Mouse (Mus musculus): Measurements from ENCODE around the gene Fkbp9. TPM values are rescaled to one million over a fixed set of nuclear protein-coding genes. Genes with fewer than 3 reads are reported as not detected.

Fkbp9 gene
- polyA plus RNA-seq, 1 experiment from 2014 or later = 104 TPM

GRCm38 (mm10) chr6:56808656-56809055, 23.2 kb upstream of the Fkbp9 start:
- ATAC-seq (replicated peaks; ENCODE audit: low FRiP score, low read depth) (peak; percentile 84), DNase-seq (ENCODE audit: low spot score) (peak; percentile 89)
- Histone ChIP-seq H3K27me3 (ENCODE audit: insufficient read depth, low read length) (no peaks in the 10 kb centered on the region), H3K9me3 (replicated peaks; ENCODE audit: low read length) (no peaks in the 10 kb centered on the region), H3K27ac (no peak overlapping the region), H3K36me3 (ENCODE audit: insufficient read depth, low read length) (no peaks in the 10 kb centered on the region), H3K9ac (ENCODE audit: low read depth, low read length) (no peak overlapping the region), H3K4me2 (ENCODE audit: low read length) (no peak overlapping the region), H3K4me3 (replicated peaks; ENCODE audit: low read depth, low read length) (no peak overlapping the region), H3K4me1 (replicated peaks; ENCODE audit: insufficient read depth, low read length) (no peaks in the 10 kb centered on the region)
- WGBS = 12% methylated on average over 3 of the region's 3 CpGs
- TF ChIP-seq CTCF (IDR thresholded peaks at IDR 0.05; ENCODE audit: low read depth) = peak; percentile 94

- no peak for DNase-seq (ENCODE audit: low spot score)
- 59% methylated on average over 2 of the region's 2 CpGs for WGBS
- H3K9ac ChIP-seq (ENCODE audit: low read depth, low read length) = no peak overlapping the region
- H3K4me2 ChIP-seq (ENCODE audit: low read length) = no peak overlapping the region
- no peak for TF ChIP-seq CTCF (IDR thresholded peaks at IDR 0.05; ENCODE audit: low read depth)
- no peaks in the 10 kb centered on the region for H3K4me1 ChIP-seq (replicated peaks; ENCODE audit: insufficient read depth, low read length)
- H3K27me3 ChIP-seq (ENCODE audit: insufficient read depth, low read length) = no peaks in the 10 kb centered on the region
- no peak for ATAC-seq (replicated peaks; ENCODE audit: low FRiP score, low read depth)
- H3K4me3 ChIP-seq (replicated peaks; ENCODE audit: low read depth, low read length) = no peak overlapping the region
- no peak overlapping the region for H3K27ac ChIP-seq
- no peaks in the 10 kb centered on the region for H3K36me3 ChIP-seq (ENCODE audit: insufficient read depth, low read length)
- H3K9me3 ChIP-seq (replicated peaks; ENCODE audit: low read length) = no peaks in the 10 kb centered on the region
Measured at GRCm38 (mm10) chr6:56813332-56813731, 18.5 kb upstream of the Fkbp9 start.

- no peak for TF ChIP-seq CTCF (IDR thresholded peaks at IDR 0.05; ENCODE audit: low read depth)
- H3K9me3 ChIP-seq (replicated peaks; ENCODE audit: low read length) = no peaks in the 10 kb centered on the region
- H3K27ac ChIP-seq = no peak overlapping the region
- H3K9ac ChIP-seq (ENCODE audit: low read depth, low read length) = no peak overlapping the region
- no peak overlapping the region for H3K4me2 ChIP-seq (ENCODE audit: low read length)
- WGBS = 85% methylated on average over 5 of the region's 5 CpGs
- no peaks in the 10 kb centered on the region for H3K36me3 ChIP-seq (ENCODE audit: insufficient read depth, low read length)
- H3K27me3 ChIP-seq (ENCODE audit: insufficient read depth, low read length) = no peaks in the 10 kb centered on the region
- no peaks in the 10 kb centered on the region for H3K4me1 ChIP-seq (replicated peaks; ENCODE audit: insufficient read depth, low read length)
- DNase-seq (ENCODE audit: low spot score) (no peak), ATAC-seq (replicated peaks; ENCODE audit: low FRiP score, low read depth) (no peak)
- no peak overlapping the region for H3K4me3 ChIP-seq (replicated peaks; ENCODE audit: low read depth, low read length)
Measured at GRCm38 (mm10) chr6:56818436-56819123, 13.3 kb upstream of the Fkbp9 start.

- ATAC-seq (replicated peaks; ENCODE audit: low FRiP score, low read depth) (no peak), DNase-seq (ENCODE audit: low spot score) (no peak)
- no peaks in the 10 kb centered on the region for H3K36me3 ChIP-seq (ENCODE audit: insufficient read depth, low read length)
- H3K4me1 ChIP-seq (replicated peaks; ENCODE audit: insufficient read depth, low read length) = no peaks in the 10 kb centered on the region
- no peak overlapping the region for H3K27ac ChIP-seq
- no peaks in the 10 kb centered on the region for H3K27me3 ChIP-seq (ENCODE audit: insufficient read depth, low read length)
- H3K4me2 ChIP-seq (ENCODE audit: low read length) = no peak overlapping the region
- no peak for TF ChIP-seq CTCF (IDR thresholded peaks at IDR 0.05; ENCODE audit: low read depth)
- no peak overlapping the region for H3K4me3 ChIP-seq (replicated peaks; ENCODE audit: low read depth, low read length)
- 79% methylated on average over 2 of the region's 2 CpGs for WGBS
- no peaks in the 10 kb centered on the region for H3K9me3 ChIP-seq (replicated peaks; ENCODE audit: low read length)
- no peak overlapping the region for H3K9ac ChIP-seq (ENCODE audit: low read depth, low read length)
Measured at GRCm38 (mm10) chr6:56819124-56819487, 12.8 kb upstream of the Fkbp9 start.

- Histone ChIP-seq H3K9me3 (replicated peaks; ENCODE audit: low read length) (no peaks in the 10 kb centered on the region), H3K4me3 (replicated peaks; ENCODE audit: low read depth, low read length) (no peak overlapping the region), H3K4me1 (replicated peaks; ENCODE audit: insufficient read depth, low read length) (no peaks in the 10 kb centered on the region), H3K27ac (no peak overlapping the region), H3K9ac (ENCODE audit: low read depth, low read length) (no peak overlapping the region), H3K4me2 (ENCODE audit: low read length) (no peak overlapping the region), H3K36me3 (ENCODE audit: insufficient read depth, low read length) (no peaks in the 10 kb centered on the region), H3K27me3 (ENCODE audit: insufficient read depth, low read length) (no peaks in the 10 kb centered on the region)
- WGBS = 56% methylated on average over 3 of the region's 3 CpGs
- DNase-seq (ENCODE audit: low spot score) = no peak
- no peak for ATAC-seq (replicated peaks; ENCODE audit: low FRiP score, low read depth)
- TF ChIP-seq CTCF (IDR thresholded peaks at IDR 0.05; ENCODE audit: low read depth) = no peak
Measured at GRCm38 (mm10) chr6:56825657-56826056, 6.2 kb upstream of the Fkbp9 start.

GRCm38 (mm10) chr6:56832407-56832796, 543 bp downstream of the Fkbp9 start:
- 0 out of 2 replicates have a peak, but pooled peaks have one; percentile 1 for ATAC-seq (replicated peaks; ENCODE audit: low FRiP score, low read depth)
- Histone ChIP-seq H3K9ac (ENCODE audit: low read depth, low read length) (peak overlapping the region; percentile 83), H3K9me3 (replicated peaks; ENCODE audit: low read length) (no peaks in the 10 kb centered on the region), H3K27me3 (ENCODE audit: insufficient read depth, low read length) (no peaks in the 10 kb centered on the region), H3K4me3 (replicated peaks; ENCODE audit: low read depth, low read length) (peak overlapping the region; percentile 66), H3K27ac (peak overlapping the region; percentile 88), H3K4me1 (replicated peaks; ENCODE audit: insufficient read depth, low read length) (no peaks in the 10 kb centered on the region), H3K4me2 (ENCODE audit: low read length) (peak overlapping the region; percentile 87), H3K36me3 (ENCODE audit: insufficient read depth, low read length) (no peaks in the 10 kb centered on the region)
- WGBS = 2% methylated on average over 15 of the region's 15 CpGs
- DNase-seq (ENCODE audit: low spot score) = peak; percentile 40
- no peak for TF ChIP-seq CTCF (IDR thresholded peaks at IDR 0.05; ENCODE audit: low read depth)

- no peak for DNase-seq (ENCODE audit: low spot score)
Measured at GRCm38 (mm10) chr6:56832830-56833229, 971 bp downstream of the Fkbp9 start.

More at GRCm38 (mm10) chr6:56832830-56833229, 971 bp downstream of the Fkbp9 start:
- Histone ChIP-seq H3K27ac (no peak overlapping the region), H3K4me2 (ENCODE audit: low read length) (peak overlapping the region; percentile 87), H3K27me3 (ENCODE audit: insufficient read depth, low read length) (no peaks in the 10 kb centered on the region), H3K4me3 (replicated peaks; ENCODE audit: low read depth, low read length) (peak overlapping the region; percentile 66), H3K36me3 (ENCODE audit: insufficient read depth, low read length) (no peaks in the 10 kb centered on the region), H3K9me3 (replicated peaks; ENCODE audit: low read length) (no peaks in the 10 kb centered on the region), H3K4me1 (replicated peaks; ENCODE audit: insufficient read depth, low read length) (no peaks in the 10 kb centered on the region), H3K9ac (ENCODE audit: low read depth, low read length) (peak overlapping the region; percentile 83; the same call in 1 of the 2 replicates)
- TF ChIP-seq CTCF (IDR thresholded peaks at IDR 0.05; ENCODE audit: low read depth) = no peak
- no peak for ATAC-seq (replicated peaks; ENCODE audit: low FRiP score, low read depth)
